Mouse (Mus musculus): ENCODE measurements around the gene Knop1.

GRCm38 (mm10) chr7:118842938-118843337 lies 13.1 kb downstream of the Knop1 start:
- TF ChIP-seq USF1 (IDR thresholded peaks at IDR 0.05; ENCODE audit: low read depth) (no peak), POLR2A (IDR thresholded peaks at IDR 0.05; ENCODE audit: insufficient read length, low read depth) (no peak)

Measured in myocyte (in vitro differentiated cells).